Mouse (Mus musculus) intestine, postnatal 0 days (tissue): ENCODE data around the gene Taar8b. TPM values are rescaled to one million over a fixed set of nuclear protein-coding genes. Genes with fewer than 3 reads are reported as not detected.
"Not testable (repeated sequence)": the region's sequence is repeated elsewhere in the genome, so short reads cannot be mapped to it uniquely, and the experiment has no call there.

ENCODE experiments used
- ATAC-seq: fragments of 200-750 bp; cut with Nextera tagmentation; 2 replicates; pipeline ENCODE4 v1.8.0; 2017; ENCODE audit warnings: mild to moderate bottlenecking, moderate TSS enrichment, moderate library complexity
- H3K27ac ChIP-seq: fragments of 300-500 bp; sonication (generic); 2 replicates; pipeline ENCODE4 v1.5.1; 2014; ENCODE audit warnings: mild to moderate bottlenecking, low read depth, low read length, moderate library complexity
- H3K27me3 ChIP-seq: fragments of 300-500 bp; sonication (generic); replicated peaks from 2 replicates; pipeline ENCODE4 v1.6.1; 2014; ENCODE audit warnings: low read length, mixed read lengths; ENCODE audit not compliant: control insufficient read depth, insufficient read depth
- H3K36me3 ChIP-seq: fragments of 300-500 bp; sonication (generic); 2 replicates; pipeline ENCODE4 v1.6.1; 2014; ENCODE audit warnings: mild to moderate bottlenecking, moderate library complexity; ENCODE audit not compliant: control insufficient read depth, insufficient read depth
- H3K4me1 ChIP-seq: fragments of 300-500 bp; sonication (generic); replicated peaks from 2 replicates; pipeline ENCODE4 v1.6.1; 2014; ENCODE audit warnings: antibody characterized with exemption, low read length, mixed read lengths; ENCODE audit not compliant: control insufficient read depth, insufficient read depth
- H3K4me2 ChIP-seq: fragments of 300-500 bp; sonication (generic); replicated peaks from 2 replicates; pipeline ENCODE4 v1.6.1; 2014; ENCODE audit warnings: low read depth, mild to moderate bottlenecking, moderate library complexity
- H3K4me3 ChIP-seq: fragments of 300-500 bp; sonication (generic); 2 replicates; pipeline ENCODE4 v1.5.1; 2014; ENCODE audit warnings: low read depth, low read length
- H3K9ac ChIP-seq: fragments of 300-500 bp; sonication (generic); 2 replicates; pipeline ENCODE4 v1.6.1; 2014; ENCODE audit warnings: mild to moderate bottlenecking, low read depth, low read length
- H3K9me3 ChIP-seq: fragments of 300-500 bp; sonication (generic); 2 replicates; pipeline ENCODE4 v1.6.1; 2016; ENCODE audit warnings: mixed run types; ENCODE audit not compliant: control insufficient read depth
- CTCF ChIP-seq: sonication (generic); IDR thresholded peaks from 2 replicates; pipeline ENCODE4 v1.5.1; 2016; ENCODE audit warnings: low read depth, mild to moderate bottlenecking, control low read depth, antibody characterized with exemption, moderate library complexity
- WGBS: fragments of 180-500 bp; shearing (Covaris S2); extraction: QIAGEN DNeasy Blood & Tissue Kit; methylation state at CpG from one replicate; pipeline ENCODE4 v1.1.7; 2014; 5-methylcytosine and 5-hydroxymethylcytosine counted together
- polyA plus RNA-seq: library from polyadenylated mRNA; unstranded; fragments of >200 nt; fragmentation: Nextera tagmentation; extraction: Ambion mirVana; gene quantifications from 2 replicates; pipeline ENCODE4 v1.2.1, GENCODE M21; 2015

The Taar8b gene
- polyA plus RNA-seq, 1 experiment from 2014 or later: not detected

GRCm38 (mm10) chr10:24087168-24087567 lies 4.9 kb downstream of the Taar8b start:
- Histone ChIP-seq H3K4me2 (no peak overlapping the region), H3K36me3 (no peaks in the 10 kb centered on the region), H3K4me1 (no peaks in the 10 kb centered on the region), H3K9ac (no peak overlapping the region), H3K27ac (no peak overlapping the region), H3K27me3 (no peaks in the 10 kb centered on the region), H3K4me3 (no peak overlapping the region), H3K9me3 (no peaks in the 10 kb centered on the region)
- TF ChIP-seq CTCF: no peak
- no peak for ATAC-seq
- 71% methylated on average over 2 of the region's 2 CpGs for WGBS

GRCm38 (mm10) chr10:24086555-24086954 lies 5.5 kb downstream of the Taar8b start:
- no peak for ATAC-seq
- Histone ChIP-seq H3K9ac (no peak overlapping the region), H3K9me3 (no peaks in the 10 kb centered on the region), H3K4me3 (no peak overlapping the region), H3K4me2 (no peak overlapping the region), H3K27ac (no peak overlapping the region; the same call in 1 of the 2 replicates), H3K4me1 (no peaks in the 10 kb centered on the region), H3K27me3 (no peaks in the 10 kb centered on the region), H3K36me3 (no peaks in the 10 kb centered on the region)
- no peak for TF ChIP-seq CTCF
- WGBS: 17% methylated on average over 5 of the region's 5 CpGs

GRCm38 (mm10) chr10:24085936-24086335 lies 6.2 kb downstream of the Taar8b start:
- WGBS: 66% methylated on average over 5 of the region's 5 CpGs
- no peak for TF ChIP-seq CTCF
- no peak overlapping the region for H3K4me3 ChIP-seq
- no peak overlapping the region for H3K9ac ChIP-seq
- no peaks in the 10 kb centered on the region for H3K4me1 ChIP-seq
- H3K27me3 ChIP-seq: no peaks in the 10 kb centered on the region
- no peak overlapping the region for H3K27ac ChIP-seq
- H3K4me2 ChIP-seq: no peak overlapping the region
- no peaks in the 10 kb centered on the region for H3K36me3 ChIP-seq
- no peak for ATAC-seq
- H3K9me3 ChIP-seq: no peaks in the 10 kb centered on the region

GRCm38 (mm10) chr10:24080166-24080565 lies 11.9 kb downstream of the Taar8b start:
- Histone ChIP-seq H3K36me3 (no peaks in the 10 kb centered on the region), H3K4me3 (no peak overlapping the region), H3K9me3 (no peaks in the 10 kb centered on the region), H3K27ac (no peak overlapping the region), H3K4me2 (no peak overlapping the region), H3K27me3 (no peaks in the 10 kb centered on the region), H3K9ac (0 out of 2 replicates have a peak overlapping the region, but pooled peaks have one; percentile 7), H3K4me1 (no peaks in the 10 kb centered on the region)
- WGBS: 44% methylated on average over 3 of the region's 3 CpGs
- ATAC-seq: no peak
- TF ChIP-seq CTCF: peak; percentile 78

- H3K36me3 ChIP-seq, H3K9me3 ChIP-seq, H3K27me3 ChIP-seq, H3K4me2 ChIP-seq, H3K9ac ChIP-seq, H3K4me1 ChIP-seq, H3K27ac ChIP-seq, H3K4me3 ChIP-seq, ATAC-seq: not testable (repeated sequence)
- WGBS: 88% methylated on average over 2 of the region's 4 CpGs
These were observed 15.9 kb downstream of the Taar8b start, which contains the start of gene Taar8a for GRCm38 (mm10) chr10:24076200-24076599. TSS of gene Taar8a (plus strand) at chr10:24076500.

- H3K4me2 ChIP-seq, H3K27ac ChIP-seq, H3K4me1 ChIP-seq, H3K36me3 ChIP-seq, H3K27me3 ChIP-seq, H3K4me3 ChIP-seq, H3K9ac ChIP-seq, H3K9me3 ChIP-seq: not testable (repeated sequence)
- 23% methylated on average over 2 of the region's 2 CpGs for WGBS
- peak; percentile 45 for ATAC-seq
These were observed 17.3 kb downstream of the Taar8b start for GRCm38 (mm10) chr10:24074751-24075150.

GRCm38 (mm10) chr10:24058986-24059385 lies 33.1 kb downstream of the Taar8b start:
- H3K36me3 ChIP-seq: no peaks in the 10 kb centered on the region
- H3K27me3 ChIP-seq: no peaks in the 10 kb centered on the region
- no peak for ATAC-seq
- H3K4me1 ChIP-seq: no peaks in the 10 kb centered on the region
- H3K9me3 ChIP-seq: no peaks in the 10 kb centered on the region
- no peak overlapping the region for H3K4me2 ChIP-seq
- no peak overlapping the region for H3K9ac ChIP-seq
- H3K27ac ChIP-seq: no peak overlapping the region
- no peak overlapping the region for H3K4me3 ChIP-seq
- no peak for TF ChIP-seq CTCF
- 83% methylated on average over 3 of the region's 3 CpGs for whole genome bisulfite sequencing
